Mouse (Mus musculus) urinary bladder, postnatal 10 days (tissue): ENCODE data around the gene Foxp1.

Source experiments
- DNase-seq: peaks from one replicate; pipeline ENCODE4 v3.0.0; 2022; ENCODE audit warnings: low spot score

The Foxp1 gene

GRCm38 (mm10) chr6:99093856-99094255 is 428.7 kb downstream of the Foxp1 start:
- DNase-seq: no peak

DNA sequence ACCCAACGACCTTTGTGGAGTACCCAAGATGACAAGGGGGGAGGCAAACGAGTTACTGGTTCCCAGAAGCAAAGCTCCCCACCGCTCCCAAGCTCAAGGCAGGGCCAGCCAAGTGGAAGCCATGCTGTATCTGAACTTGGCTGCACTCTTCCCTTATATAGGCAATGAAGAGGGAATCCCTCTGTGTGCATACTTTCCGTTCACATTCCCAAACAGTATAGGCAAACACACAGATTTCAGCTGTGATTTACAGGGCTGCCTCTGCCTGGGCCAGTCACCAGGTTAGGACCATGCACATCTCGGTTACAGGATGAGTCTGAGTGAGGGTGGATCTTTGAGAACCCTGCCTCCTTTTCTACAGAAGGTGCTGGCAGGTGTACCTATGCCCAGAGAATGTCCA is 429.3 kb downstream of the Foxp1 start:
- no peak for DNase-seq

- DNase-seq: no peak
Observed at GRCm38 (mm10) chr6:99091799-99092198, 430.7 kb downstream of the Foxp1 start.

DNA sequence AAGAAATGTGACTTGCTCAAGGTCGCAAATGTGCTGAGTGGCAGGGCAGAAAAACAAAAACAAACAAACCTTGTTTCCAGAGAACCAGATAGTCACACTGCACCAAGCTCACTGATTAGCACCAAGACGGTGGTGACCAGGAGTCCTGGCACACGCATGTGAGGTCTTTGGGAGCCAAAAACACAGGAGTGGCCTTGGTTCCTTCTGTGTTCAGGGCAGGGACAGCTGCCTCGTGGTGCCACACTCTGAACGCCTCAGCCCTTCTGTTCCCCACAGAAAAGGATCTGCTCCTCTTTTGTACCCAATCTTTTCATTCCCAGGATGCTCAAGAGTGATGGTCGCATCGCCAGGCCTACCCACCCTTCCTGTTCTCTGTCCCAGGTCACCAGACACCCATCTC is 434.9 kb downstream of the Foxp1 start:
- no peak for DNase-seq

DNA sequence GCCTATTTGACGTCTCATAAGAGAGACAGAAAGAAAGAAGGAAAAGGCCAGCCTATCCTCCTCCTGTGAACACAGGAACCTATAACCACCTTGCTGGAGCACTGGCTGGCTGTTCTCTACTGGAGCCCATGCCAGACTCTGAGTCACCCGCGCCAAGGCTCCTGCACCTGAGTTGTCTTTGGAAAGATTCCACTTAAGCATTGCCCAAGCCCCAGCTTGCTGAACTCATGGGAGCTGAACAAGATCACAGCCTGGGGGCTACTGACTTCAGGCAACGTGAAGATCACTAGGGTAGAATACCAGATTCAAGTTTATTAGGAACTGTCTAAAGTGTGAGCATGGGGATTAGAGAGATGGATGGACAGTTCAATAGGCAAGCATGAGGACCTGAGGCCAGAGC is 437.6 kb downstream of the Foxp1 start:
- DNase-seq: no peak

- no peak for DNase-seq
Observed at GRCm38 (mm10) chr6:99081259-99081658, 441.3 kb downstream of the Foxp1 start.

DNA sequence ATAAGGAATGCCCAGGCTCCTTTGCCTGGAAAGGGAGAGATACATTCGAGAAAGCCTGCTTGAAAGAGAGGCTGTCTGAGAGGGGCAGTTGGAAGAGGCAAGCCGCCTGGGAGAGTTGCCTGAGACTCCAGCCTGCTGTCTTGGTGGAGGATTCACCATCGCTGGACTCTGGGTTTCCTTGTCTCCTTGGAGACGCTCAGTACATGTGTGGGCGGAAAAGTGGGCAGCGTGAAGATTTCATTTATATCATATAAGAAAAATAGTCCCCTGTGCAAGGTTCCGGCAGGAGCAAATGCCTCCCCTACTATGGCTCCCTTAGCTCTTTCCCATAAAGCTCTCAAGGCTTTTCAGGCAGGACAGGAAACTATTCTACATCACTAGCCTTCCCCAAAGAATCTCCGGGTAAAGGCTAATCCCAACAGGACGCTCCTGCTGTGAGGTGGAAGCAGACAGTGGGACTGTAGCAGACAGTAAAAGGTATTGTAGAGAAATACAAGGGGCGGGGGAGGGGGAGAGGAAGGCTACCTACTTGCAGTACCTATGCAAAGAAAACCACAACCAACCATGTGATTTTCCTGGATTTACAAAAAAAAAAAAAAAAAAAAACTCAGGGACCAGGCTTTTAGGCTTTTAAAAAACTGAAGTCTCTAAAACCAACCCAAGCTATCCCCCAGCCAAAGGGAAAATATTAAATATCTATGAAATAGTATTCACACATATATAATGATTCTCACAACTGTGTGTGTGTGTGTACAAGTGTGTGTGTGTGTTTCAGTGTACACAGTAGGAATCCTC is 443.3 kb downstream of the Foxp1 start:
- no peak for DNase-seq

GRCm38 (mm10) chr6:99078089-99078488 is 444.4 kb downstream of the Foxp1 start:
- no peak for DNase-seq

DNA sequence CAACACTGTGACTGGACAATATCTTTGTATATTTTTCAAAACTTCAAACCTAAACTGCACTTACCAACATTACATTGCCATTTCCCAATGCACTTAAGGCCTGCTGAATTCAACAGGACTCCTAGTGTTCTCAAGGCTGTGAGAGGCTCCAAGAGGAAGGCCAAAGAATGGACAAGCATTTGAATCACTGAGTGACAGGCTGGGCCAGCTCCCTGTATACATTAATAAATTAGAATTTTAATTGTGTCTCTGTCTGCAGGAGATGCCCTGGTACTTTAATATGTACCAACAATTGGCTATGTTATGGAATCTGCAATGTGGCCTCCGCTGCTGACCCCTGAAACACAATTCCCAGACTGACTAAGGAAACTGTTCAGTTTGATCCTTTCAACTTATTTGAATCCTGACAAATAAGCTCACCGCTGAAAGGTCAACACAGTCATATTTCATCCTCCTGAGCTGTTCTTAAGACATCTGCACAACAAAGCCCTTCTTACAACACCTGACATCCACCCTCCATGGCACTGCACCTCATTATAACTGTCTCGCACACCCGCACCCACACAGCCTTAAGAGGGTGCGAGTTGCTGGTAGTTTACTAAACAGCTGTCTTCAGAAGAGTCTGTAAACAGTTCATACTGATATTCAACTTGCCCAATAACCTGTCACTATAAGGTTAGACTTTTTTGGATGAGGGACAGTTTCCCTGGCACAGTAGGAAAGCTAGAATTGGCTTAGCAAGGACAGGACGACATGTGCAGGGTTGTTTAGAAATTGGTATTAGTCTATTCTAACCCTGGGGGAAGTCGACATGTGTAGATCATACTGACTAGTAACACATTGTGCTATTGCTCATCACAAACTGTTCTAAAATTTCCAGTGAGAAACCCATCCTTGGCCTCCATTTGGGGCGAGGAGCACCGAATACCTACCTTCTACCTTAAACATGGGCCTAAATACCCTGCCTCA is 448.9 kb downstream of the Foxp1 start:
- DNase-seq: no peak

DNA sequence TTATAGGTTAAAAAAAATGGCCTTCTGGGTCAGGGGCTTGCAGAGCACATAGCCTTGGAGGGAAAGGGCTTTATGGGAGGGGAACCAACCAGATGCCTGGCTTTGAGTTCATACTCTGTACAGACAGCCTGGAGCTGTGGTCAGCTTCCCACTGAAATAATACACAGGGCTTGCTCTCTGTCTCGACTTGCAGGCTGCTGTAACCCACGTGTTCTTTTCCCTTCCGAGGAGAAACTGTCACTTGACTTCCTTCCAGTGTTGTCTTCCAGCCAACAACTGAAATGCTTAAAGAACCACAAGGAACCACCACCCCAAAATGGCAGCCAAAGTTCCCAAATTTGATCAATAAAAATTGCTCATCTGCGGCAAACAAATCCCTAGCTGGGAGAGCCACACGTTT is 451.8 kb downstream of the Foxp1 start:
- no peak for DNase-seq

DNA sequence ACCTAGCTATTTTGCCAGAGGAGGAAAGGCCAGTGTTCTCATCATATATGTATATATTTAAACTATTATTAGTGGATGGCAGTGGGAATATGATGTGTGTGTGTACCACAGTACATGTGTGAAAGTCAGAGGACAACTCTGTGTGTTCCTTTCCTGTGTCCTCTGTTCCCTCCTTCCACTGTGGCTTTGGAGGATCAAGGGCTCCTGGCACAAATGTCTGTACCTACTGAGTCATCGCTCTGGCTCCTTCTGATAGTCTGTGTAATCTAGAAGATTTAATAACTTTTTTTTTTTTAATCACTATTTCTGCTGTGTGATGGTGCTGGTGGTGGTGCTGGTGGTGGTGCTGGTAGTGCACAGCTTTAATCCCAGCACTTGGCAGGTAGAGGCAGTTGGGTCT is 452.8 kb downstream of the Foxp1 start:
- no peak for DNase-seq

DNA sequence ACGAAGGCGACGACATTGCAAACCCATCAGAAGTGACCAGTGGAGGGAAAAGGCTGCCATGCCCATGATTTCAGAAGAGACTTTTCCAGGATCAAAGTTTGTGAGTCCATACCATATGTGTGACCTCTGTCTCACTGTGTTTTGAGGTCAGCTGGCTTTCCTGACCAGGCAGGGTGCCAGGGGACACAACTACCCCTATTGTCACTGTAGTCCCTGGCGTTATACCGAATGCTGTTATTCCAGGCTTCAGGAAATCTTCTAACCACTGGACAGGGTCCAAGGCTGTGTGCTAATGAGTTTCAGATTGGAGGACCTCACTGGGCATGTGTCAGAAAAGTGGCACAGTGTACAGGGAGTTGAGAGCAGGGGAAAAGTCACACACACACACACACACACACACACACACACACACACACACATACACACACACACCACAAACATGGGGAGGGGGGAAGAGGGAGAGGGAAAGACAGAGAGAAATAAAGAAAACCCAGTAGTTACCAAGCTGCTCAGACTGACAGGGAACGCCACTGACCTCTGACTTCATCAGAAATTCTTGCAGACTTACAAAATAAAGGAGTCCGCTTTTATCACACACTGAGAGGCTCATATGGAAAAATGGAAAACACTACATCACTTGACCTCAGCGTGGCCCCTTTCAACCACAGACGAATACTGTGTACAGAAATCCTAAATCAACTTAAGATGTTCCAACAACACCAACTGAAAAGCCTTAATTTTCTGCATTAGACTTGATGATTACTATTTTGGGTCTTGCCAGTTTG is 456.8 kb downstream of the Foxp1 start:
- no peak for DNase-seq

GRCm38 (mm10) chr6:99063982-99064484 is 458.5 kb downstream of the Foxp1 start:
- DNase-seq: no peak

- no peak for DNase-seq
Observed at GRCm38 (mm10) chr6:99062931-99063330, 459.6 kb downstream of the Foxp1 start.

DNA sequence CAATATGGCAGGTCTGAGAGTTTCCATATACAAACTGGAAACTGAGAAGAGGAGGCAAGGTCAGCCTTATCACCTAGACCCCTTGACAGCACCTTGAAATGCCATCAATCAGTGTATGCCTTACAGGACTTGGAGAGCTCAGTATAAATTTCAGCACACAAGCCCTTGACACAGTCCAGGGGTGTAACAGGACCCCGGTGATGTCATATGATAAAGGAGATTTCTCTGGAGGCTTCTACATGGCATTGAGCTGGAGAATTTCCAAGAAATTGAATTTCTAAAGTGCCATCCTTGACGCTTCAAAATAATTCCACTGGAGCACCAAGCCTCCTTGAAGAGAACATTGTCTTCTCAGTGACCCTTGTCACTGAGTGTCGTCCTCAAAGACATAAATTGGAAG is 463.8 kb downstream of the Foxp1 start:
- no peak for DNase-seq

GRCm38 (mm10) chr6:99057113-99057553 is 465.4 kb downstream of the Foxp1 start:
- no peak for DNase-seq

GRCm38 (mm10) chr6:99056379-99056778 is 466.1 kb downstream of the Foxp1 start:
- DNase-seq: no peak

GRCm38 (mm10) chr6:99053998-99054397 is 468.5 kb downstream of the Foxp1 start:
- DNase-seq: no peak

GRCm38 (mm10) chr6:99053111-99053510 is 469.4 kb downstream of the Foxp1 start:
- no peak for DNase-seq

GRCm38 (mm10) chr6:99051724-99052123 is 470.8 kb downstream of the Foxp1 start:
- no peak for DNase-seq

- no peak for DNase-seq
Observed at GRCm38 (mm10) chr6:99050288-99051006, 472.1 kb downstream of the Foxp1 start.
